Mouse (Mus musculus): ENCODE data around the gene S100a5.

- TF ChIP-seq POLR2A (IDR thresholded peaks at IDR 0.05; ENCODE audit: borderline replicate concordance, extremely low read depth, low read depth, low read length) (no peak), CTCF (IDR thresholded peaks at IDR 0.05; ENCODE audit: insufficient read depth, low read length) (no peak)
Observed at GRCm38 (mm10) chr3:90599401-90599800, 8.9 kb upstream of the S100a5 start.
